Mouse (Mus musculus) 416B (cell line): ENCODE data around the gene Dot1l.

Experiments used
- DNase-seq: peaks from one replicate; pipeline ENCODE4 v3.0.0; 2011; ENCODE audit warnings: low read depth

The Dot1l gene

DNA sequence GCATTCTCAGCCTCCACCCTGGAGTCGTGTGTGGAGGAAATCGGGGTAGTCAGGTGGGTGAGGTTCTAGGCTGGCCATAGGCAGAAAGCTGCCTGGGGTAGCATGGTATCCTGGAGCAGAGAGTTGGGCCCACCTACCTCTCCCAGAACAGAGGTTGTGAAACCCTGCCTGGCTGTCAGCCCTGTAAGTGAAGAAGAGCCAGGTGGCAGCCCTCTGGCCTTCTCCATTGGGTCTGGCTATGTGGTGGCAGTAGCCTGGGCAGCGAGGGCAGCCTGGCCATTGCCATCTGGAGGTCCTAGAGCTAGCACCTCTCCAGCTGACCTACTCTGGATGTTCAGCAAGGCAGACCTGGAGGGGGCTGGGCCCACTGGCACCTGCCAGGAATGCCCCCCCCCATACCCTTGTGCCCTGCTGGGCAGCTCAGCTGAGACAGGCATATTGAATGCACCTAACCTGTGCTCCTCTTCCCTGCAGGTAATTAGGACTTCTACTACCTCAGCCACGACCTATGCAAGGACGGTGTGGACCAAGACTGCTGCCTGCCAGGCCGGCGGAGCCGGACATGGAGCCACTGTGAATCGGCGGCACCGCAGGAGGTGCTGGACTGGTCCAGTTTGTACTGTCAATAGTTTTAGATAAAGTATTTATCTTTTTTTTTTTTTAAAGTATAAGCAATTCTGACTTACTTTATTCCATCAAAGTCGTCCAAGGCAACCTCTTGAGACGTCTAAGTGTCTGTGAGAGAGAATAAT, 38.2 kb downstream of the Dot1l start:
- no peak for DNase-seq

DNA sequence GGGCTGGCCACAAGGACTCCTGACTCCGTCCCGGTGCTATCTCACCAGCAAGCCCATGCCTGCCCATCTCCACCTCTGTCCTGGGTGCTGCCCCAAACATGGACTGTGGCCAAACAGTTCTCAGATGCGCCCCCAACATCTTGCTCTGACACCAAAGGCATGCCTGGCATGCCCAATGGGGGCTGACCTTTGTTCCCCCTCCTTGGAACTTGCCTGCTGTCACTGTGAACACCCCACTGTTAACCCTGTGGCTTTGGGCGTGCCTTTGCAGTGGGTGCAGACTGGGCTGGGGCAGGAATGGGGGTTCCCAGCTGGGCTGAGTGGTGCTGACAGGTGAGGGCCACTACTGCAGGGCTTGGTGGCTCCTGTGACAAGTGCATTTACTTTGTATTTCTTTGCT, 38.8 kb downstream of the Dot1l start:
- no peak for DNase-seq

DNA sequence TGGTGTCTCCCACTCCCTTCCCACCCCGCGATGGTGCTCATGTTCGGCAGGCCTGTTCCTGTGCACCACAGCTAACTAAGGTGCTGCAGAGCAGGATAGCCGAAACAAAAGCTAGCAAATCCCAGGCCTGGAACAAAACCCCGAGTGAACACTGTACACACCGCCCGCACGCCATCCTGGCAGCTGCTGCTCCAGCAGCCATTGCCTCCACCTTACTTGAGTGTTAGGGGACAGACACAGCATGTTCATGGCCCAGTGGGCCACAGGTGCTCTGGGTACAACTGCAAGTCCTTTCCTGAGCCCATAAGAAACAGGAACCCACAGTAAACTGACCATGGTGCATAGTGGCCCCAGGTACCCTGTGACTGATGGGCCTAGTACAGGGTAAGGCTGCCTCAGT, 39.7 kb downstream of the Dot1l start:
- DNase-seq: no peak

DNA sequence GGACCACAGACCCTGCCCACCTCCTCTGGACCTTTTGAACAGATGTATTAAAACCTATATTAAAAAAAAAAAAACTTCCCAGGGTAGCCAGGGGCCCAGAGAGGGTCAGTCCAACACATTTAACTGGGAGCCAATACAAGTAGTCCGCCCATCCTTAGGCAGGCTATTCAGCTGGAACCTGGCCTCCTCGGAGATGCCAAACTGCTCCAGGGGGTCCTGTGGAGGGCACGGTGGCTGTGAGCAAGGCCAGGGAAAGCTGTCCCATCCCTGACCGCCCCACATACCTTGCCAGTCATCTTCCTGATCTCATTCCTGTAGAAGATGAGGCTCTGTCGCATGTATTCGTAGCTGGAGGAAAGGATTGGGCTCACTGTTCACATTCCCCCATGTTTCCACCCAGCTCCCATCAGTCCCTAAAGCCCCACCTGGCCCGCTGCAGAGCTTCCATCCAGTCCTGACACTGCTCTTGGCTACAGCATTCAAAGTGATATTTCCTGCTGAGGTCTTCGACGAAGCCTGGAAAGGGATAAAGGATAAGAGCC, 41.4 kb downstream of the Dot1l start:
- no peak for DNase-seq

DNA sequence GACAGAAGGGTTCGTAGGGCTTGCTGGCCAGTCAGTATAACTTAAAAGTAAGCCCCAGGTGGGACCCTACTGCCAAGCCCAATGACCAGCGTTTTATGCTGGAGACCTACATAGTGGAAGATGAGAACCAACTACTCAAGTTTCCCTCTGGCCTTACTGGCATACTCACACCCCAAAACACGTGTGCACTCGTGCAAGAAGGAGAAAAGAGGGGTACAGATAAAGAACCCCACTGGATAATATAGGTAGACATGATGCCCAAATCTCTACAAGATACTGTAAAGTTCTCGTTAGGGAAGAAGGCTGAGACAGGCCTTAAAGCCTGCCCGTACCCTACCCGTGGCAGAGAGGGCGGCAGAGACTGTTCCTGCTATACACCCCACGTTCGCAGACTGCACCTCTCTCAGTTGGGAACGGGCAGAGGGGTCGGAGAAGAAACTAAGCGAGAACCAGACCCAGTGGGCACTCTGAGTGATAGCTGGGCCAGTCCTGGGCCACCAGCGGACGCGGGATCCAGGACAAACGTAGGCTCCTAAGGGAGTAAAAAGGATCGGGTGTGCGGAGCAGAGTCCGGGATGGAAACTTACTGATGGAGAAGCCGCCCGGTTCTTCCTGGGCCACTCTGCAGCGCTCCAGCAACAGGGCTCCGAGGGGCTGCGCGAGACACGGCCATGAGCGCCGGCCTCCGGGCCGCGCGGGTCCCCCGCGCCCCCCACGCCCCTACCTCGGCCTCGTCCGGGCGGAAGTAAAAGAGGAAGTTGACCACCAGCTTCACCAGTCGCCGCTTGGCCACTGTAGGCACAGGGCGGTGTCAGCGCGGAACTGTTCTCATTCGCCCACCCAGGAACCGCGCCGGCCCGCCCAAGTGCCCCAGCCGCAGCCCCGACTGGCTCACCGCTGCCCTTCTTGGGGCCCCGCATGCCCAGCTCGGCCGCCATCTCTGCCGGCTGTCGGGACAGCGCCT, 42.5 kb downstream of the Dot1l start:
- DNase-seq: peak; percentile 86

DNA sequence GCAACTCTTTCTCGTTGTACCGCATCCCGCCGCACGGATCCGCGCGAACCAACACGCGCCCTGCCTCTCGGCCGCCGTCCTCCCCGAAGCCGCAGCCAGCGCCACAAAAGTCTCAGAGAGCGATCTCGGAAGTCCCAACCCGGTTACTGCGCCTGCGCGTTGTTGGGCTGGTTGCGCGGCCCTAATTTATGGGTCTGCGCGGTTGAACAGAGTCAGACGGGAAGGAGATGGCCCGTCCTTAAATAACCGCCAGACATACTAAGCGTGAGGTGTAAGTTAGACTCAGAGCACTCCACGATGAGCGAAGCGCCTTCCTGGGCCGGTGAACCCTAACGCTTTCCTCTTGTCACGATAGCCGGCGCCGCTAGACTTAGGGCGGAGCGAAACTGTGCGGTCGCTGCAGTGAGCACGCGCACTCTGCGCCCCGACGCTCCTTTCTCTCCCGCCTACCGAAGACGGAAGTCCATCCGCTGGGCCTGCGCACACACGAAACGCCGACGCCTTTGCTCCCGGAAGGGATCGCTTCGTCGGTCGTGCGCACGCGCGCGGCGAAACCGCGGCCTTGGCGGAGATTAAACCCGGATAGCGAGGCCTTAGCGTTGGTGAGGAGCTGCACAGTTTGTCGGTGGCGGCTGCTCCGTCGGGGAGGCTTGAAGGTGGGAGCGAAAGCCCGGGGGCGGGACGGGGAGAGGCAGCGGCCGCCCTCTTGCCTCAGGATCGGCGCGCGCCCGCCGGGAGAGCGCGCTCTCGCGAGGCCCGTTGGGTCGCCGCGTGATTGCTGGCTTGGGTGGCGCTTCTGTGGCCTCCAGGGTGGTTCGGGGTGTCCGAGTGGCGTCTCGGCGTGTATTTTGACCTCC, 43.4 kb downstream of the Dot1l start, which contains the start of the genes Sf3a2 and Plekhj1:
Sf3a2 (plus strand) TSS at position 49 of the 857 bp plus-strand sequence.
Plekhj1 (minus strand) TSS at position 477 of the 857 bp plus-strand sequence.
- peak; percentile 99 for DNase-seq

DNA sequence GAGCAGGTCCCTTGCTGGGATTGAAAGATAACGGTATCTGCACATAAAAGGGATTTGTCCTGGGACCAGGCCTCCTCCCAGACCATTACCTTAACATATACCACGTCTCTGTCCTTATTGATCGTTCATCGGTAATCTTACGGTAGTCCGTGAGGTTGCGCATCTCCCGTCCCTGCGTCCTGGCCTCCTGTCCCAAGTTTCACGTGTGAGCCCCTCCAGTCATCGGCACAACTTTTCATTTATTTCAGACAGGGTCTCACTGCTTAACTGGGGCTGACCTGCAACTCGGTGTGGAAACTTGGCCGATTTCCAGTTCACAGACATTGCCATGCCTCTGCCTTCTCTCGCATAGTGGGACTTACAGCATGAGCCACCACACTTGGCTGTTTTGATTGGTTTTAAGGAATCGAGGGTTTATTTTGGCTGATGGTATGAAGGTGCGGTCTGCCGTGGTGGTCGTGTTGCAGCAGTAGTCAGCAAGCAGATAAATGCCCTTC, 44.1 kb downstream of the Dot1l start:
- DNase-seq: peak; percentile 62

DNA sequence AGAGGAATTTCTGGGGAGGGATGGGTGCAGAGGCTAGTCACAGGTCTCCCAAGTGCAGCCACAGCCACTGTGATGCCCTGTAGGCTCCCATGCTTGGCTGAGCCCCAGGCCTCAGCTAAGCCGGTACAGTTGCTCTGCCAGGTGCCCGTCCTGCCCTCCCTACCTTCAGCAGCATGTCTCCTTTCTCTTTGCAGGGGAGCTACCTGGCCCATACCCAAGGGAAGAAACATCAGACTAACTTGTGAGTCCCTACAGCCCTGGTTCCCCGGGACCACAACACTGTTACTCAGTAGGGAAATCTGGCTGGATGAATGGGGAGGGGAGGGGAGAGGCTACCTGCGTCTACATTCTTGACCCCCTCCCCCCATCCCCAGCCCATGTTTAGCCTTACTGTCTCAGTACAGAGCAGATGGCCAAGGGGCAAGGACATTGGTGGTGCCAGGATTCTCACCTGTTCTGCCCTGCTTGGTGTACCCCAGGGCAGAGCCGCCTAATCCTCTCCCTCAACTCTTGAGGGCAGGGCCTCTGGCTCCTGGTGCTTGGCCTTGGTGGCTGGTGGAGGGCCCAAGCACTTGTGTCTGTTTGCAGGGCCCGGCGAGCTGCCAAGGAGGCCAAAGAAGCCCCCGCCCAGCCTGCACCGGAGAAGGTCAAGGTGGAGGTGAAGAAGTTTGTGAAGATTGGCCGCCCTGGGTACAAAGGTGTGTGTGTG, 47.4 kb downstream of the Dot1l start:
- DNase-seq: no peak

DNA sequence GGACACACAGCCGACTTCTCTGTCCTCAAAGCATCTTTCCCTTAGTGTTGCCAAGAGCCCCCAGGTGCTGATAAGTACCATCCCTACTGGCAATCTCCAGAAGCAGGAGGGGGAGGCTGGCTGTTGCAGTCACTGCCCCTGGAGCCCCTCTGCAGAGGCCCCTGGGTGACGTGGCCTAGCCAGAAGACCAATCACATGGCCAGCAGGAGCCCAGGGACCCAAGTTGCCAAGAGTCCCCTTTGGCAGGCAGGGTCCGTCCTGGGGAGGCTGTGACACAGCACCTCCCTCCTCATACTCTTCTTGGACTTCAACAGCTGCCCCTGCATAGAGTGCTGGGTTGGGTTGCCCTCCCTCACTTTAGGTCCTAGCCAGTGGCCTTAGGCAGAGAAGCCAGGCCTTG, 48.0 kb downstream of the Dot1l start:
- DNase-seq: no peak

- no peak for DNase-seq
Measured at GRCm38 (mm10) chr10:80804340-80804739, 49.3 kb downstream of the Dot1l start.

GRCm38 (mm10) chr10:80804916-80805315, 49.9 kb downstream of the Dot1l start, which contains the start of gene Amh:
Gene Amh (plus strand): TSS chr10:80805243.
- DNase-seq: no peak

GRCm38 (mm10) chr10:80805322-80805721, 50.3 kb downstream of the Dot1l start:
- DNase-seq: no peak

DNA sequence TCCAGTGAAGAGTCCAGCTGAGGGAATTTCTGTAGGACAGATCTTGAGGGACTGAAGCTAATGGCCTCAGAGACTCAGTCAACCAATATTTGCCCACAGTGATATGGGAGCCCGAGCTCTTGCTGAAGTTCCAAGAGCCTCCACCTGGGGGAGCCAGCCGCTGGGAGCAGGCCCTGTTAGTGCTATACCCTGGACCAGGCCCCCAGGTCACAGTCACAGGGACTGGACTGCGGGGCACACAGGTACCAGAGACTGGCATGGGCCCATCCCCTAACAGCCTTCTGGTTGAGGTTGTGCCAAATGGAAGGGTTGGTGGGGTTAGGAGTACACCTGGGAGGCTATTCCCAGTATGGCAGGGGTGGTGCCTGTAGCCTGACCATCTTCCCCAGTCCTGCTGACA, 50.9 kb downstream of the Dot1l start:
- DNase-seq: peak; percentile 55

- no peak for DNase-seq
Measured at GRCm38 (mm10) chr10:80806341-80807056, 51.5 kb downstream of the Dot1l start.

- no peak for DNase-seq
Measured at GRCm38 (mm10) chr10:80807057-80807627, 52.1 kb downstream of the Dot1l start.

DNA sequence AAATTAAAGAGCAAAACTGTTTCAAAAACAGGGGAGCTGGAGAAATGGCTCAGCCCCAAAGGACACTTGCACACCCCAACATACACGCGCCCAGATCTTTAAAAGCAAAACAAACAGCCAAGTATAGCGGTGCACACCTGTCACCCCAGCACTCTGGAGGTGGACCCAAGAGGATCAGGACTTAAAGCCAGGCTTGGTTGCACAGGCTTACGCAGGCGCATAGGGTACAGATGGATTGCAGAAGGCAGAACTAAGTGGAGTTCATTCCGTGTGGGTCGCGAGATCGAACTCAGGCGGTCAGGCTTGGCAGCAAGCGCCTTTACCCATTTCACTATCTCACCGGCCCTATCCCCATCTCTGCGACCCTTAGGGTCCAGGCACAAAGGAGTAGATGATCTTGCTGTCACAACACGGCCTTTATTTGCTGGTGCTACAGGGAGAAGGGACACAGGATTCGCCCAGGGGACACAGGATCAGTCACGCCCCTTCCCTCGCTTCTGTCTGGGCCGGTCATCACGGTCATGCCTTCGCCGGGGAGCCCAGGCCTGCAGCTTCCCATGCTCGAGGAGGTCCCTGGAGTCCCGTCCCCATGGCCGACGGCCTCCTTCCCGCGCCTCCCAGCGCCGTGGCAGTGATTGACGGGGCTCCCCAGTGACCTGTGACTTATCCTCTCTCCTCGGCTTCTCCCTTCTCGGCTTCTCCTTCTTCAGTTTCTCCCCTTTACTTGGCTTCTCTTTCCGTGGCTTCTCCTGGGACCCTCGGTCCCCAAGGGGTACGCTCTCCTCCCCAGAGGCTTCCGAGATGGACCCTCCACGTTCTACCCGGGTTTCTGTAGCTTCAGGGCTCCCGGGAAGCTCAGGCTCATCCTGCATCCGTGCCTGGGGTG, 53.3 kb downstream of the Dot1l start:
- no peak for DNase-seq

- no peak for DNase-seq
Measured at GRCm38 (mm10) chr10:80808985-80809632, 54.1 kb downstream of the Dot1l start.

GRCm38 (mm10) chr10:80810084-80810483, 55.1 kb downstream of the Dot1l start:
- DNase-seq: no peak
